Mouse (Mus musculus): ENCODE data around the gene Nomo1. TPM values are rescaled to one million over a fixed set of nuclear protein-coding genes. Genes with fewer than 3 reads are reported as not detected.
A peak's percentile ranks its signal among the peaks of the same experiment; 100 is the strongest.

The Nomo1 gene
- total RNA-seq, 2 experiments from 2014 or later = 67.2 to 68.2 TPM

DNA sequence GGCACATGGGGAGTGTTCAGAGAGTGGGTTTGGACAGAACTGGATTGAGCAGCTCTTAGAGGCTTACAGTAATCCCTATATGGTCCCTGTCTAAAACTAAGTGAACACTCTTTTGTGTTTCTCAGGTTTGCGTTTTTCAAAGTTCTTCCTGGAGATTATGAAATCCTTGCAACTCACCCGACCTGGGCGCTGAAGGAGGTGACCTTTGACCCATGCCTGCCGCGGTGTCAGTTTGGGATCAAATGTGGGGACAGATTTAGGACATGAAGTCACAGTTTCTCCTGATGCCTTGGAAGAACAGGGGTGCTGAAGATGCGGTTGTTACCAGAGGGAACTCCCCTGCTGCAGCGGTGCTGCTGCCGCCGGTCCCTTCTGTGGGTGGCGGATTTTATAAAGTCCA, 10.6 kb downstream of the Nomo1 start:
- intact Hi-C loops (cut with DNase I) = no loop called here
- no peak for DNase-seq

DNA sequence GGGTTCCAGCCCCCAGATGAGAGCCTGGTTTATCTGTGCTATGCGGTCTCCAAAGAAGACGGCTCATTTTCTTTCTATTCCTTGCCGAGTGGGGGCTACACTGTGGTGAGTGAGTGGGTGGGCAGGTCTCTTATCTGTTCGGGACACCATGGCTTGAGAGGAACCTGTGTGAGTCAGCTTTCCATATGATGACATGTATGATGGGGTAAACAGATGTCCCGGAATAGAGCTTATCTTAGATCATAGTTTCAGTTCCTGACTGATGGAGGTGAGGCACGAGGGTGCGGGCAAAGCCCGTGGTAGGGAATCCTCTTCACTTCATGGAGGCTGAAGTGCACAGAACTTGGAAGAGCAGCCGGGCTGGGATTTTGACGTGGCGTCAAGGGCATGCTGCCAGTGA, 12.4 kb downstream of the Nomo1 start:
- intact Hi-C loops (cut with DNase I) = no loop called here
- peak in 1 of 2 experiments; percentile 8 for DNase-seq

- no peak for DNase-seq
- intact Hi-C loops (cut with DNase I) = no loop called here
Observed at GRCm38 (mm10) chr7:46047873-46048562, 14.5 kb downstream of the Nomo1 start.

DNA sequence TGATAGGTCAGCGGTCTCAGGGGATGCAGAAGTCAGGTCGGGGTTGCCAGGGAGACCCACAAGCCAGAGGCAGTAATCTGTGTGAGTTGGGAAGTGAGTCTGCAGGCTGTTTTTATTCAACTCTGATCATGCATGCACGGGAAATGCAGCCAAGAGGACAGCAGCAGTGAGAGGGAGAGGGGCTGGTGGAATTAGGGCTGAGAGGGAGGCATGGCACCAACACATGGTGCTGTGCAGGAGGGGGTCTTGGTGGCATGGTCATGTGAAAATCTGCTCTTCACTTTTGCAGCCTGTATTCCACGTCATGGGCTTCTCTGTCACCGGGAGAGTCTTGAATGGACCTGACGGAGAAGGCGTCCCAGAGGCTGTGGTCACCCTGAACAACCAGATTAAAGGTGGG, 16.5 kb downstream of the Nomo1 start:
- no peak for DNase-seq
- intact Hi-C loops (cut with DNase I) = no loop called here

DNA sequence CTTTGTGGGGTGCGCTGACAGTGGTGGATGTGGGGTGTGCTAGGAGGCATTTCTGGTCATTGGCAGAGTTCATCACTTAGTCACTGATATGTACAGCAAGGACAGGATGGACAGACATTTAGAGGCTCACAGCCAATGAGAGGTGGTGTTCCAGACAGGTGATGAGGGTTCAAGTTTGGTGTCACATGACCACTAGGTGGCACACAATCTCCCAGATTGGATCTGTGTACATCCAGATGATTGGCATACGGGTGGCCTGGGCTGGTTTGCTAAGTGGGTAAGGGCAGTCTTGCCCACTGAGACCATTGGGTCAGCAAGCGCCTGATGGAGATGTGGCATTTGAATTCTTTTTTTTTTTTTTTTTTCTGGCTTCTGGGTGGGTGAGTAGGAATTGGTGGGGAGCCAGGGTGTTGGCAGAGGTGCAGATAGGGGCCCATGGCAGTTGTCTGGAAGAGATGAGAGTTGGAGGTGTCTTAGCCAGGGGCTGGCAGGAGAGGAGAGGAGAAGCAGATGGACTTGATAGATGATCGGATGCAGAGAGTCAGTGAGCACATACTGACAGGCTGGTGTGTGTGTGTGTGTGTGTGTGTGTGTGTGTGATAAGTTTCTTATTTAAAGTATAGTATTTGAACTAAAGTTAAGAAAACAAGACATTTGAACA, 18.8 kb downstream of the Nomo1 start:
- DNase-seq = peak in 1 of 2 experiments; percentile 6
- intact Hi-C loops (cut with DNase I) = no loop called here

GRCm38 (mm10) chr7:46053566-46053965, 20.1 kb downstream of the Nomo1 start:
- intact Hi-C loops (cut with DNase I) = no loop called here
- no peak for DNase-seq

DNA sequence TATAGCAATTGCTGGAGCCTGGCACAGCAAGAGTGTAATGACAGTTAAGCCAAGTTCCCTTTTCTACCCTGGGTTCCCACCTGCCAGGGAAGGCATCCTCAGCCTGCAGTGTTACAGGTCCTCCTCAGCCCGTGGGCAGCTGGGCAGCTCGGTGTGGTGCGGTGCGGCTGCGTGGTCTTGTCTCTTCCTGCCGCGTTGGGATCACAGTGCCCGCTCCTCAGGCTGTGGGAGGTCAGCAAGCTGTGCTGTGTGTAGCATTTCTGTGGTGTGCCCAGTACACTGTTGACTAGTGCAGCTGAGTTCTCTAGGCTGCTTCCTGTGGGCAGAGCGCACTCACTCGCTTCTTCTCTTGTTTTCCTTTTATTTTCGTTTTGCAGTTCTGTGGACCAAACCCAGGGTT, 25.4 kb downstream of the Nomo1 start:
- intact Hi-C loops (cut with DNase I) = no loop called here
- DNase-seq = no peak

DNA sequence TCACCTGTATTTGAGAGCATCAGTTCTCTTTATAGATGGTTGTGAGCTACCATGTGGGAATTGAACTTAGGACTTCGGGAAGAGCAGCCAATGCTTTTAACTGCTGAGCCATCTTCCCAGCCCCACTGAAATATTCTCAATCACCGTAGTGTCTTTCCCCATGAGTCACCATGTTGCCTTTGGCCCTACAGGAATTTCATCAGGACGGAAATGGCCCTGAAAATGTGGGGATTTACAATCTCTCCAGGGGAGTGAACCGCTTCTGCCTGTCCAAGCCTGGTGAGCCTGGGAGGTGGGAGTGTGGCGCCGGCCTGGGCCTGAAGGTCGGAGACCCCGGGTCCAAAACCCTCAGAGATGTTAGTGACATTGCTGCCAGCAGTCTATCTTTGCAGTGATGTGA, 27.2 kb downstream of the Nomo1 start:
- no peak for DNase-seq
- intact Hi-C loops (cut with DNase I) = no loop called here

GRCm38 (mm10) chr7:46061614-46062013, 28.1 kb downstream of the Nomo1 start:
- intact Hi-C loops (cut with DNase I) = no loop called here
- DNase-seq = no peak

DNA sequence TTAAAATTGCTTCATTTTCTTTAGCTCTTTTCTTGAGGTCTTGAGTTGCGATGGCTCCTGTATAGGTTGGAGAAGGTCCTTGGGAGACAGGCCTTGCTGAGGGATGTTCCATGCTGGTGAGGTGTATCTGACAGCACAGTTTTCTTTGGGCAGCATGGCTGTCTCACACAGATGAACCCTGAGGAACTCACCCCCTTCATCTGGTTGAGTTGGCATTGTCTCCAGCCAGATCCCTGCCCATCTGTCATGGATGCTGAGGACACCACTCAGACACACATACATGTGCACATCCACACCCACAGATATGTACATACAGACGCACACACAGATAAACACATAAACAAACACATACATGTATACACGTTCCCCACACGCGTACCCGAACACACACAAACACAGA, 29.8 kb downstream of the Nomo1 start:
- intact Hi-C loops (cut with DNase I) = no loop called here
- DNase-seq = no peak

DNA sequence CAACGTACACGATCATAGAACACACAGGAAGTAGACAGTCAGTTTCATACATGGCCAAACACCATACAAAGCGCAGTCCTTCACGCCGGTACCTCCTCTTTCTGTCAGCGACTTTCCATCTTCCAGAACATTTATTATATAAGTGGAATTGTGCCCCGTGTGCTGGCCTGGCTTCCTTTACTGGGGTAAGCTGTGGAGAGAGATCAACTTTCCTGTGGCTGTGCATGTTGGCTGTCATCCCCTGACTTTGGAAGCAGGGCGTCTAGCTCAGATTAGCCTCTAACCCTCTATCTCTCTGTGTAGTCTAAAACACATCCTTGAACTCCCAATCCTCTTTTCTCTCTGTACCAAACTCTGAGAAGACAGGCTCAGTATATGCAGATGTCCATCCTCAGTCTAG, 35.3 kb downstream of the Nomo1 start:
- intact Hi-C loops (cut with DNase I) = no loop called here
- no peak for DNase-seq

DNA sequence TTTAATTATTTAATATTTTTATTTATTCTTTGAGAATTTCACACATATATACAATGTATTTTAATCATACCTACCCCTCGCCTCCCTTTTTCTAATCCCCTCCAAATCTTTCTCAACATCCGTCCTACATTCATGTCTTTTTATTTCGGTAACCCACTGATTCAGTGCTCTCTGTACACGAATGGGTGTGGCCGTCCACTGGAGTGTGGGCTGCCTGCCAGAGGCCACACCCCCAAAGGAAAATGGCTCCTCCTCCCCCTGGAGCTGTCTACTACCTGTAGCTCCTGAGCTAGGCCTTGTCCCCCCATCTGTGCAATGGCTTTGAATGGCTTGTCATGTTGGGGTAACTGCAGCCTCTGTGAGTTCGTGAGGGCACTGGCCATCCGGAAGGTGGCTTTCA, 43.3 kb downstream of the Nomo1 start:
- intact Hi-C loops (cut with DNase I) = no loop called here
- DNase-seq = no peak

GRCm38 (mm10) chr7:46077675-46078074, 44.2 kb downstream of the Nomo1 start:
- intact Hi-C loops (cut with DNase I) = no loop called here
- DNase-seq = no peak

- no peak for DNase-seq
- intact Hi-C loops (cut with DNase I) = no loop called here
Observed at GRCm38 (mm10) chr7:46084024-46084423, 50.5 kb downstream of the Nomo1 start.

DNA sequence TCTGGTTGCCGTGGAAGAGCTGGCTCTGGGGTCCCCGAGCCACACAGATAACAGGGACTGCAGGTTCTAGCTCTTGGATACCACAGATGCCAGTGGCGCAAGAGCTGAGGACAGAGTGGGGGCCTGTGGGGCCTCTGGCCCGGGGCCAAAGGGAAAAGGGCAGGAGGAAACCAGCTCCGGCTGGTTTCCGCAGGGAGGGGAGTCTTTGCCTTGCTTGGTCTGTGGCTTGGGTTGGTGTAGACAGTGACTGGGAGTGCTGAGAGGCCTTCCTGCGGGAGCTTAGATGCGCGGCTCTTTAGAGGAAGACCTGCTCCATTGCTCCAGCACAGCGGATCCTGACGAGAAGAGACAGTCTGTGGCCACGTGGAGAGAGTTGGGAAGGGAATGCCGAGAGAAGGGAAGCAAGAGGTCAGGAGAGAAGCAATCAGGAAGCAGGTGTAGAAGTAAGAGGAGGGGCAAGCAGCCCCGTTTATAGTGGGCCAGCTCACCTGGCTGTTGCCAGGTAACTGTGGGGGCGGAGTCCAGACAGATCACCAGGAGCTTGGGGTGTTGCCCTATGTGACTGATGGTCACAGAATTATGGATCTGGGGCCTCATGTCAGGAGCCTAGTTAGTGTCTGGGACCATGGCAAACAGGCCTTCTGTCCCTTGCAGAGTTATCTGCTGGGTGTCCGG, 51.5 kb downstream of the Nomo1 start:
- intact Hi-C loops (cut with DNase I) = no loop called here
- DNase-seq = peak in 1 of 2 experiments; percentile 18

GRCm38 (mm10) chr7:46086378-46086777, 52.9 kb downstream of the Nomo1 start:
- intact Hi-C loops (cut with DNase I) = no loop called here
- no peak for DNase-seq

- intact Hi-C loops (cut with DNase I) = no loop called here
- DNase-seq = no peak
Observed at GRCm38 (mm10) chr7:46088241-46088640, 54.7 kb downstream of the Nomo1 start.

GRCm38 (mm10) chr7:46092803-46093202, 59.3 kb downstream of the Nomo1 start:
- intact Hi-C loops (cut with DNase I) = loop anchor here (10.0 kb wide), 1 partner anchor 282 kb away; the partner anchor contains the start of gene Myod1

DNA sequence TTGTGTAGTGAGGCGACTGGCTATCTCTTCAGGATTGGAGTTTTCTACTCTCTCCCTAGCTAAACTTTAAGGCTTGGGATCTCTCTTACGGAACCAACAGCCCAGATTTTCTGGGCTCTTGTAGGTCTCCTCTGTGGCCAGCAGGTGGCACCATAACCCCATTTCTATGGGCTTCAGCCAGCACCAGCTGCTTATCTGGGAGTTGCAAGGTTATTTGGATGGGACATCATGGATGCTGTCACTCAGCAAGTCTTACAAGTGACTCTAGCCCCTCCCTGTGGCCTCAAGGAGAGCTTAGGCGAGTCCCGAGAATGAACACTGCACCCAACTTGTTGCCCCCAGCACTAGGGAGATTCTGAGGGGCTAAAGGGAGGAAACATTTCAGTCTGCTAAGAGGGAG, 62.6 kb downstream of the Nomo1 start:
- intact Hi-C loops (cut with DNase I) = loop anchor here (1.0 to 10.0 kb wide), 6 partner anchors 39 to 511 kb away; partner anchors contain the start of gene Myod1
- DNase-seq = peak; percentile 81 to 88

More at GRCm38 (mm10) chr7:46092803-46093202, 59.3 kb downstream of the Nomo1 start:
- DNase-seq = no peak

- peak; percentile 64 to 71 for DNase-seq
Observed at GRCm38 (mm10) chr7:46097319-46097783, 63.9 kb downstream of the Nomo1 start.

DNA sequence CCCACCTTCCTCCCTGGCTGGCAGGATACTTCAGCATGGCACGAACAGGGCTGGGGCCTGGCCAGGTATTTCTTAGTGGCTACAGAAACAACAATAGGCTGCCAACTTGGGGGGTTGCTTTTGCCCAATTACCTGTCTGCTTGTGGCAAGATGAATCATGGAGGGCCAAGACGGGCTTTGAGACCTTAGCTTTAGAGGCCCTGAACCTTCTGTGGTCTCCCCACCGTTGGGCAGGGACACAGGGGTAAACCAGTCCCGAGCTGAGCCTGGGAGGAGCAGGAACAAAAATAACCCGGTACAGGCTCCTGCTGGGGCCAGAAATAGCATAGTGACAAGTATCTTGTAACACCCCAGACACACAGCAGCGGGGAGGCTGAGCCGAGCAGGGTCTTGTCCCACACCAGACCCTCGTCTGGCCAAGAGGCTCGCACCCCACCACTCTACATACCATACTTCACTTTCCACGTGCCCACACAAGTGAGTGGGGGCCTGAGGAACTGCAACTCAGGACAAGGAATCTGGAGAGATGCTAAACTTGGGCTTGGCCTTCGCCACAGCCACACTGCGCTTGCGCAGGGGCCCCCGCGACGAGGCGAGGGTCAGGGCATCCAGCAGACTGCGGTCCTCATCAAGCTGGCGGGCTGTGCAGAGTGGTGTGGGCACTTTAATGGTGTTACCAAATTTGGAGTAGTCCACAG, 64.9 kb downstream of the Nomo1 start:
- peak; percentile 72 to 78 for DNase-seq

More at GRCm38 (mm10) chr7:46097319-46097783, 63.9 kb downstream of the Nomo1 start:
- intact Hi-C loops (cut with DNase I) = loop anchor here (2.0 to 10.0 kb wide), 4 partner anchors 37 to 510 kb away; partner anchors contain the start of gene Myod1

More for the DNA sequence above, 64.9 kb downstream of the Nomo1 start:
- intact Hi-C loops (cut with DNase I) = loop anchor here (5.0 to 10.0 kb wide), 2 partner anchors 276 to 509 kb away; partner anchors contain the start of gene Myod1
